Mouse (Mus musculus) fibroblast of lung, adult 2 months (primary cell): Measurements from ENCODE around the gene Tbc1d10a.

Experiments used
- DNase-seq: peaks from one replicate; pipeline ENCODE4 v3.0.0-alpha.2; 2011; ENCODE audit warnings: low read depth

Tbc1d10a gene

DNA sequence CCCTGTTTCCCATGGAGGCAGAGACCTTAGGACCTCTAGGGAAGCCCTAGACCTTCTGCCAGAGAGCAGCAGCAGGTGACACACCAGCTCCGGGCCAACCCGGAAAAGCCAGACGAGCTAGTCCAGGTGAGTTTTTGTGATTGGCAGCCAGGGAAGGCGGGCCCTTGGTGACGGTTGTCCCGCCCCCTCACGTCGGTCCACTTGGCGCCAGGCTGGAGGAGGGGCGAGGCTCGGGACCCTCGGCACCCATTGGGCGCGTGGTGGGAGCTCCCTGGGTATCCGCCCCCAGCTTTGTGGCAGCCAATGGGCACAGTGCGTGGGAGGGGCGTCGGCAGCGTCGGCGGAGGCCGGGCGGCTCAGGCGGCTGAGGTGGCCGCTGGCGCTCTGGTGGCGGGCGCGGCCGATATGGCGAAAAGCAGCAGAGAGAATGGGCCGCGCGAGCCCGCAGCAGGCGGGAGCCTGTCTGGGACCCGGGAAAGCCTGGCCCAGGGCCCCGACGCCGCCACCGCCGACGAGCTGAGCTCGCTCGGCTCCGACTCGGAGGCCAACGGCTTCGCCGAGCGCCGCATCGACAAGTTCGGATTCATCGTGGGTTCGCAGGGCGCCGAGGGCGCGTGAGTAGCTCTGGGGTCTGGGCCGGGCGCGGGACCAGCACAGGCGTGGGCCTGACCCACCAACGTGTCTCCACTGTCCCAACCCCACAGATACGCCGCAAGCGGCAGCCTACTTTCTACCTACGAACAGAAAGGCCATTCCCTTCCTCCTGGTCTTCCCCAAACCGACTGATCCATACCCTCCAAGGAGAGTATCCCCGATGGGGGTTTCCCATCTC, at the start of gene Tbc1d10a:
Gene Tbc1d10a (plus strand): TSS at position 304 of the 832 bp plus-strand sequence.
- peak; percentile 93 for DNase-seq

DNA sequence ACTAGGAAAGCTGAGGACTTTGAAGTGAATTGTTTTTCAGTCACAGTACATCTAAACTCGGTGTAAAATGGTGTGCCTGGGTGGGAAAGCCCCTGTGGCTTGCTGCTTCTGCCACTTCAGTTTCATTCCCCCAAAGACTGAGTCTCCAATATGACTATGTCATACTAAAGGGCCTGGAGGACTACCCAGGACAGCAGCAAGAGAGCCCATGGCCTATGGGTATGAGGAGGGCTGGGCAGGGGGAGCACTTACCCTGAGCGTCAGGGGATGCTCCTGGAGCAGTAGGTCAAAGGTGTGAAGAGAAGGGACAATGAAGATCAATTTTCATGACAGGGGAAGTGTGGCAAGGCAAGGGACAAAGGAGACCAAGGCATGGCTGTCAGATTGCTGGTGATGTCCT, 47.6 kb upstream of the Tbc1d10a start:
- no peak for DNase-seq

DNA sequence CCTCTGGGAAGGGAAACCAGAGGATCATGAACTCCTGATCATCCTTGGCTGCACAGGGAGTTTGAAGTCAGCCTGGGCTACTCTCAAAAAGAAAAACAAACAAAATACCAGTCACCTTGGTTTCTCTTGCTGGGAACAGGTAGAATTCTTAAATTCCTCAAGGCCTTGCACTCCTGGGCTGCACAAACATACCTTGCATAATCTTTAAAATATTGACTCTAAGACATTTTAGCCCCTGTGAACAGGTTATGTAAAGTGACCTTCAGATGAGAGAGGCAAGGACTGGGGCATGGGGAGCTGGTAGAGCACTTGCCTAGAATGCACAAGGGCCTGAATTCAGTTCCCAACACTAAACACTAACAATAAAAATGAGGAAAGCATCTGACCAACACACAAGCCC, 45.1 kb upstream of the Tbc1d10a start:
- DNase-seq: no peak

DNA sequence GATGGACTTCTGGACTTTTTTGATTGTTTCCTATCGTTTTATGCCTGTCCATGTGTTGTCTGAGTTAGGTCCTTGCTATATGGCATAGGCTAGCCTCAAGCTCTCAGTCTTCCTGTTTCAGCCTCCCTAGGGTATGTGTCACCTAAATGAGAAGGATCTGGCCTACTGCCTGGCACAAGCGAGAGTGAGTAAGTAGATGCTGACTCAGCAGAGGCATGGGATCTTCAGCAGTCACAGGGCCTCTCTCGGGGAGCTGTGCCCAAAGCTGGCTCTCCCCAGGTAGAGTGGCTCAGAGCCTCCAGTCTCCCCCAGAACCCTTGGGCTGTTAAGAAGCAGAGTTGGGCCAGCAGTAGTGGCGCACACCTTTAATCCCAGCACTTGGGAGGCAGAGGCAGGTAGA, 44.2 kb upstream of the Tbc1d10a start:
- DNase-seq: no peak

DNA sequence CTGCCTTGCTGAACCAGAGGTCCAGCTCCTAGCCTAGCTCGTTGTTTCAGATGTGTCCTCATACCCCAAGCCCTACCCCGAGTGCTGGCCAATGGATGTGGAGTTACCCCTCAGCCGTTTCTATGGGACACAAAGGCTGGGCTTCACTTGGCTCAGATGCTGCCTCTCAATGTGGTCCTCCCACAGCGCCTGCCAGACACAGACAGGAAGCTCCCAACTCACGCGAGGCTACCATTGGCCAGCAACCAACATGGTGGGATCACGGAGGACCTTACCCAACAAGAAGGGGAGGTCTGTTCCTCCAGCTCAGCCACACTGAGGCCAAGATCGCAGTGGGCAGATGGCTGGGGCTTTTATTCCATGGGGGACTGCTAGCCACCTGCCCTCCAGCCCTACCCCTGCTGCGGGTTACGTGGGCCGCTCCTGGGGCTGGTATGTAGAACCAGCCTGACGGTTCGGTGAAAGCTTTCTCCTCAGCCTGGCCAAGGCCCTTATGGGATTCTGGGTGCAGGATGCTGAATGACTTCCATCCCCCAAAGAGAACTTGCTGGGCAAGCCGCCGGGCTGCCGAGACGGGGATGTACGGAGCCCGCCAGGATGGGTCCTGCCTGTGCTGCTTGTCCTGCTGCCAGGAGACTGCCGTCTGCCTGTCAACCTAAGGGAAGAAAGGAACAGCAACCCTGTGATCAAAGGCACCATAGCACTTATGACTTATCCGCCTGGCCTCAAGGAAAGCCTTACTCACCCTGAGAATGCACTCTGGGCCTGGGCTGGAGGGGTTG, 43.1 kb upstream of the Tbc1d10a start:
- DNase-seq: no peak

DNA sequence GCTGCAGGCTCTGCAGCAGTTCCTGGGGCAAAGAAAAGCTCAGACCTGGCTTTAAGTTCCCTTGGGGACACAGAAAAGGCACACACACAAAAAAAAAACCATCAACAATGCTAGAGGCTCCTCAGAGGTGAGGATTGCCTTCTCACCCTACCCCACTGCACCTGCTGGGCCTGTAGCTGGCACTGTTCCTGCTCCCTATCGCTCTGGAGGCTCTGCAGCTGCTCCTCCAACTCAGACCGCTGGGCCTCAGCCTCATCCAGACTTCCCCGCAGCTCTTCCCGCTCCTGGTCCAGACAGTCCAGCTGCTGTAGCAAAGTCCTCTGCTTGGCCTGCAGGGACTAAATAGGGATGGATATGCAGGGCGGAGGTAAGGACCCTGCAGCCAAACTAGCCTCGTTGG, 40.2 kb upstream of the Tbc1d10a start:
- DNase-seq: no peak

DNA sequence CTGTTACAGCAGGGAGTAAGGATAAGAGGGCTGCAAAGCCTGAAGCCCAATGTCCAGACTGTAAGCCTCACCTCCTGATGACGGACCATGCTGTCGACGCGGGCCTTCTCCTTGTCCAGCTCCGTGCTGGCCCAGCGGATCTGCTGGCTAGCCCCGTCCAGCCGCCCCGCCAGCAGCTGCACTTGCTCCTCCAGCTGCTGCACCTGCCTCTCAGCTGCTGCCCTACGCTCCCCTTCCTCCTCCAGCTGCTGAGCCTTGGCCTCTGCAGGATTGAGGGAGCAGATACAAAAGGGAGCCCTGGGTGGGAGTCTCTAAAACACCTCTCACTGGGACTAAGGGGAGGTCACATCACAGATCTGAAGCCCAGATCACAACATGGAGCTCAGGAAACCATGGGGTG, 39.5 kb upstream of the Tbc1d10a start:
- no peak for DNase-seq

DNA sequence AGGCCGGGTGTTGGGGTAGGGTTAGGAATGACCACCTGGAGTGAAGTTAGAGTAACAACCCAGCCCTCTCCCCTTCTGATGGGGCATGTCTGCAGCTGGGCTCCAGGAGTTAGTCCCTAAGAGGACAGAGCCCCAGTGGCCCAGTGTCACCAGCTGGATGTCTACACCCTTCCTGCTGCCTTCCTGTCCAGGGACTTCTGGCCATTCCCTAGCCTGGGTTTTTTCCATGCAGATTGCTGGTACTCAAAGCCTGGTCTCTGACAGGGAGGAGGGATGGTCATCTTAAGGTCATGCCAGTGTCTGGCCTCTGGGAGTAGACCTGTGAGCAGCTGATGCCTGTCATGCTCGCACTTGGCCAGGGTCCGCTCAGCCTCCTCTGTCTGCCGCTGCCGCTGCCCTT, 38.5 kb upstream of the Tbc1d10a start:
- no peak for DNase-seq

DNA sequence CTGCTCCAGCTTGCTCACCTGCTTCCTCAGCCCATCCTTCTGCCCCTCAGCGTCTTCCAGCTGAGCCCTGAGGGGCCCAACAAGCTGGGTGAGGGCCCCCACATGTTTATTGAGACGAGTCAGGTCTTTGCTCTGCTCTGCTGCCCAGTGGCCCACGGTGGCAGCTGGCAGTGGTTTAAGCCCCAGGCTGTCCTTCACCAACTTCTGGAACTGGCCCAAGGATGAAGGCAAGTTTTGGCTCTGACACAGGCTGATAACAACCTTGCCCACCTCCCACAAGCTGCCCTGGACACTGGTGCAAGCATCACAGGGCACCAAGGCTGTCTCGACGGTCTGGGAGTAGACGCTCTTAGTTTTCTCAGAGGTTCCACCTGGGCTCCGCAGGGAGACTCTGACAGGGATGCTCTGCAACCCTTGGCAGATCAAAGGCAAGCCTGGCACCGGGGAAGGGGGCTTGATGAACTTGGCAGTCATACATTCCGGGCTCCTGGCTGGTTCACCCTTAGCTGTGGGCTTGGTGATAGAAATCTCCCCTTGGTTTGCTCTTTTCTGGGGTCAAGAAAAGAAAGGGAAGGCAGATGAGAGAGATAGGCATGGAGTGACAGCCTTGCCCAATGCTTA, 37.9 kb upstream of the Tbc1d10a start:
- no peak for DNase-seq

DNA sequence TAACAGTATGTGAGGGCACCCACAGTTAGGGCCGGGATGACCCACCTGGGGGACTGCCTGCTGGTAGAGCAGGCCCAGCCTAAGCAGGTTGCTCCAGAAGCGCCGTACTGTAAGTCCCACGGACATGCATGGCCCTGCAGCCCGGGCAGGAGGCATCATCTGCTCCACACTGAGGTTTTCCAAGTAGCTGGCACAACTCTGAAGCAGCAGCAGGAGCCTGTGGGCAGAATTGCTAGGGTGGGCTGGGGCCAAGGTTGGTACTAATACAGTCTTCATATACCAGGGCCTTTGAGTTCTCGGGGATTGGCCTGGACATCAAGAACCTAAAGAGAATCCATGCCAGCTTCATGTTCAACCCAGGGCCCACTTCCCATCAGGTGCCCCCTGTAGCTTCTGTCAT, 36.7 kb upstream of the Tbc1d10a start:
- DNase-seq: no peak

DNA sequence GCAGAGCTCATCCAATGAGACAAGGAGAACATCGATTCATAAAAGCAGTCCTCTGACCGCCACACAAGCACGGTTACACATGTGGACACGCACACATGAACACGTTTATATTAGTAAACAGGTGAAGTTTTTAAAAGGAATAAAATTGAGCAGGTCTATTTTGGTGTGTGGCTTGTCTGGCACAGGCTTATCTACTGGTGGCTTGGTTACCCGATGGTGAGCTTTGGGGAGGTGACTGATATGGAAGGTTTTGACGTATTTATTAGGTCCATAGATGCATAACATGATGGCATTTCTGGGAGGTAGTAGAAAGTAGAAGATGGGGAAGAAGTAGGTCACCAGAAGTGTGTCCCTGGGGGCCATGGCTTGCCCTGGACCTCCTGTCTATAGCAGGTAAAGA, 32.9 kb upstream of the Tbc1d10a start:
- DNase-seq: no peak

DNA sequence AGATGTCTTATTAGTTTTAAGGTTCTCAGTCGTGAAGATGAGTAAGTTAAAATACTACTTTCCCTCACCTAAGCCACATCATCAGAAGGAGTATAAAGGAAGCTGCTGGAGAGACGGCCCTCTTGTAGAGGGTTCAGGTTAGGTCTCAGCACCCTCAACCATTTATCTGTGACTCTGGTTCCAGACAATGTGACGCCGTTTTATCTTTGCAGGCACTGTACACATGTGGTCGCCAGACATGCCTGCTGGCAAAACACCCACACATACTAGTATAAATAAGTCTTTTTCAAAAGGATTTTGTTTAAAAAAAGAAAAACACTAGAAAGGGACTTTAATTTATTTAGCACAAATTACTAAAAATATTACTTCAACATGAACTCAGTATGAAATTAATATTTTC, 30.9 kb upstream of the Tbc1d10a start:
- DNase-seq: no peak

DNA sequence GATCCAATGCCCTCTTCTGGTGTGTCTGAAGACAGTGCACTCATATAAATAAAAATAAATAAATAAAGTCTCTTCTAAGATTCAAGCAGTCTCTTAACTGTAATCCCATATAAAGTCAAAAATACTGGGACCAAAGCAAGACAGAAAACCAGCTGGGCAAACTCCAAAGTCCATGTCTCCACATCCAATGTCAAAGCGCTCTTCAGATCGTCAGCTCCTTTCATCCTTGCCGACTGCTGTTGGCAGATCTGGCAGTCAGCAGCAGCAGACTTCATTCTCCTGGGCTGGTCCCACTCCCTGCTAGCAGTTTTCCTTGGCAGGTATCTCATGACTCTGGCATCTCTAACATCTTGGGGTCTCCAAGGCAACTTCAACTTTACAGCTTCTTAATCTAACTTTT, 27.9 kb upstream of the Tbc1d10a start:
- DNase-seq: no peak

DNA sequence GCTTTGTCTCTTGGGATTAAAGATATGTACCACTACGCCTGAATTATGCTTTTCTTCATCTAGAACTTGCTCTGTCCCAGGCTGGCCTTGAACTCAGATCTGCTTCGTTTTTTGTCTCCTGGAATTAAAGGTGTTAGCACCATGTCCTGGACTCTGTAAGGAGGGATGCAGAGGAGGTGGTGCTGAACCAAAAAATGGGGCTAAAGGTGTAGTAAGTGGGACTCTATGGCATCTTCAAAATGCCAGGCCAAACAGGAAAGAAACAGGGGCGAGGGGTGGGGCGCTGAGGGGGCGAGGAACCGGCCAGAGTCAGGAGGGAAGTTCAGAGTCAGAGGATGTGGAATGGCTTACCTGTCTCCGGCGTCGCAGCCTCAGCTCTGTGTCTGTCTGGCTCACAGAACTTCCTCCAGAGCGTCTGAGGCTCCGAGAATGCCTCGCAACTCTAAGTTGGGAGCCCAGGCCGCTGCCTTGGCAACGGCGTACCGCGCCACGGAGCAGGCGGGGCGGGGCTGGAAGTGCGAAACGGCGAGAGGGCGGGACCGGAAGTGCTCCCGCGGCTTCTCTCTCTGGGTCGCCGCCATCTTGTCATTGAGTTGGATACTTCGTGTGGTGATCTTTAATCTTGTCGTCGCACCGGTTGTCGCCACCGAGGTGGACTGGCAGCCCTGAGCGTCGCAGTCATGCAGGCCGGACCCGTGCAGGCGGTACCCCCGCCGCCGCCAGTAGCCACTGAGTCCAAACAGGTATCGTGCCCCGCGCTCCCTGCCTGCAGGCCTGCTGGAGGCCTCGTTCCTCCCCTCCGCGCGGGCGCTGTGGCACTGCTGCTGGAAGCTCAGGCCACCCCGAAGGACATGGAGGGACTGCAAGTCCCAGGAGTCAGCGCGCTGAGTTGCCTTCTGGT, 26.5 kb upstream of the Tbc1d10a start, which contains the start of the genes Ccdc157 and Sf3a1:
Gene Ccdc157 (minus strand): TSS at position 486 of the 901 bp plus-strand sequence.
Gene Sf3a1 (plus strand): TSS at position 543 of the 901 bp plus-strand sequence.
- peak; percentile 71 for DNase-seq

DNA sequence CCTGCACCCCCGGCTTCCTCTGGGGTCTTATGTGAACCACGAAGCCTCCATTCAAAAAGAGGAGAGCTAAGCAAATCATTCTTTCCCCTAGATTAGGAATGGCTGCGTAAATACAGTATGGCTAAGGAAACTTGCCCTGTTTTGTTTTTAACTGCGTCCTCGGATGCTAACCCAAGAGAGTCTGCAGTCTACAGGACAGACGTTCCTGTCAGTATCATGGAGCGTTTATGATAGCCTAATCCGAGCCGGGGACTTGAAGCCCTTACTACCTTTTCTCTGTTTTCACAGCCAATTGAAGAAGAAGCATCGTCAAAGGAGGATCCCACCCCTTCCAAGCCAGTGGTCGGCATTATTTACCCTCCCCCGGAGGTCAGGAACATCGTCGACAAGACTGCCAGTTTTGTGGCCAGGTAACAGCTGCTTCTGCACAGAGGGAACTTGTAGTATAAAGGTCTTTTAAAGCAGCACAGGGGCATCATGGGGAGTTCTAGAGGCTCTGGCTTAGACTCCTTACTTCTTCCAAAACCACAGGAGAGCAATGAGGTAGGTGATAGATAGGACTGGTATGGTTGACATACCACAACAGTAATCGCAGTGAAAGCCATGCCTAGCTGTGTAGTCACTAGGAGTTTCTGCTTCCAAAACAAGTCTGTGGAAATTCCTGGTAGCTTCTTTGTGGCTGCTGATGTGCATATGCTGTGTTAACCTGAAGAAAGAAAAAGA, 25.7 kb upstream of the Tbc1d10a start:
- DNase-seq: no peak

DNA sequence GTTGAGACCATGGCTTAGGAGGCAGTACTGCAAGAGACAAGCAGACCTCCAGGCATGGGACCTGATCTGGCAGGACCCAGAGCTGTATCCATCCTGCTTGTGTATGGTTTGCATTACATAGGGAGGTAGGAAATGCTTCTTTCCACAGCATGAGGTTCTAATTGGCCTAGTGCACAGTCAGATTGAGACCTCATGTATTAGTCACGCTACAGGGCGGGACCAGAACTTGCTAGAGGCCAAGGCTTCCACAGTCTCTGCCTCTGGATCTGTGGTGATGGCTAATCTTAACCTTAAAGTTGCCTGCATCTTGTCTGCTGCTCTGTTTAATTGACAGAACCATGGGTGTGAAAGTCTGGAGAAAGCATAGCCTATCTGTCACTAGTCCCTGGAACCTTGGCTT, 21.9 kb upstream of the Tbc1d10a start:
- no peak for DNase-seq

DNA sequence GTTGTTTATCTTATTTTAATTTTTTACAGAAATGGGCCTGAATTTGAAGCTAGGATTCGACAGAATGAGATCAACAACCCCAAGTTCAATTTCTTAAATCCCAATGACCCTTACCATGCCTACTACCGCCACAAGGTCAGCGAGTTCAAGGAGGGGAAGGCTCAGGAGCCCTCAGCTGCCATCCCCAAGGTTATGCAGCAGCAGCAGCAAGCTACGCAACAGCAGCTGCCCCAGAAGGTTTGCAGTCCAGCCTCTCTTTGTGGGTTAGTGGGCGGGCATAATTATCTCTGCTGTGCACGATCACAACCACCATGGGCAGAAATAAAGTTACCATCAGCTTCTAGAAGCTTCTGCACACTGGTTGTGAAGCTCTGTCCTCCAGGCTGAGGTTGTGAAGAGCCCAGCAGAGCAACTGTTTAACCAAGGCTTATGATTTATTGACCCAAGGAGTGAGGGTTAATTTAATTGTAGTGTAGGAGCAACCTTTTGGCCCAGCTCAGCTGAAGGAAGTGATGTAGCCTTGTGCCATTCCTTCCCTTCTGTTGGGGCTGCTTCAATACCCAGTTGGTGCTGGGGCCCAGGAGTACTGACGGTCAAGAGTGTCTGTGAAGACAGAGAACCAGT, 20.0 kb upstream of the Tbc1d10a start:
- DNase-seq: no peak

DNA sequence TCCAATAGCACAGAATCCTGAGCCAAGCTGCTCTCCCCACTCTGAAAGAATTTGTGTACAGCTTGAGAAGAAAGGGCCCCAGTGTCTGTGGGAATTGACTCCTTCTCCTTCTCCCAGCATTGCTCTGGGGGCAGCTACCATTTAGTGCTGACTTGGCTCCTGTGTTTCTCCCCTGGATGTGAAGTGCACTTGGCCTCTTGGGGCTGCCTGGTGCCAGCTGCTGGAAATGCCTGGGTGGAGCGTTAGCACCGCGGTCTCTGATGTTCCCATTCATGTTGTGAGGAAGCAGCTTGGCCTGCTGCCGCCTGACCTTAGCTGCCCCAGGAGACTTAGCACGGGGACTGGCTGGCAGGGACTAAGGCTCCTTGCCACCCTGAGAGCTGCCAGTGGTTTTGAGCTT, 12.0 kb upstream of the Tbc1d10a start:
- peak; percentile 97 for DNase-seq

DNA sequence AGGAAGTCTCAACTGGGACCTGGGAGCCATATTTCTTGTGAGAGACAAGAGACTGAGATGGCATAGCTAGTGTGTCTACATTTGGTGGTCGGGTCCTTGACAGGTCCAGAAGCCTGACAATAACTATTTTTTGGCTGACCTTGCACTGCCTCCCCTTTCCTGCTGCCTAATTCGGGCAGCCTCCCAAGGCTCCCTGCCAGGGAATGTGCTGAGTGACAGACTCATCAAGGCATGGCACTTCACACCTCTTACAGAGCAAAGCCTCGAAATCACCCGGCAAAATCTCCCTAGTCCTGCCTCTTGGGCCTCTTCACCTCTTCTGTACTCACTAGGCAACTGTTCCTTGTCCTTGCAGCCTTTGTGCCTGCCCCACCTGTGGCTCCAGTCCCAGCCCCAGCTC, 8.9 kb upstream of the Tbc1d10a start:
- no peak for DNase-seq

DNA sequence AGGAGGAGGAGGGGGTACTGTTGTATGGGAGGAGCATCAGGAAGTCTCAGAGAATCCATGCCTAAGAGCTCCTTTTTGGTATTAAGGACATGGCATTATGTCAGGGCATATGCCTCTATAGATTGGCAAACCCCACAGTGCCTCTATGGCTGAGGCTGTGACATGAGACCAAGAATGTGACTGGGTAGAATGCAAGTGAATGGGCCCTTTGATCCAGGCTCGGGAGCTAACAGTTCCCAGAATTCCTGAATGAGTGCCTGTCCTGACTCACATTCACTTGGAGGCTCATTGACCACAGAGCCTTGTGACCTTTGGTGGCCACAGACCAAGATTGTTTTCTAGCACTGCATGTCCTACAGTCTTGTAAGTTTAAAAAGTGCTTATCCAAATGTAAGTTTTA, 4.5 kb upstream of the Tbc1d10a start:
- DNase-seq: peak; percentile 88

DNA sequence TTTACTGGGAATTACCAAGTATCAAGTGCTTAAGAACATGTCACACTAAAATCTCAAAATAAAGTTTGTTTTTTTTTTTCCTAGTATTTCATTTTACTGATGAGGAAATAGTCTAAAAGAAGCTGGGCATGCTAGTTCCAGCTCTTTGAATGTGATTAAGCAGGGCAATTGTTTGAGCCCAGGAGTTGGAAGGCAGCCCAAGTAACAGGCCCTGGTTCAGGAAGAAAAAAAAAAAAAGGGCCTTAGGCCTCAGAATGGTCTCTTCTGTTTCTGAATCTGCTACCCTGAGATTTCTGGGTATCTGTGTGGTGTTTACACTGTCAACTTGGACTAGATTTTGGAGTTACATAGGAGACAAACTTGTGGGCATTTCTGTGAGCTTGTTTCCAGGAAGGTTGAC, 3.1 kb upstream of the Tbc1d10a start:
- peak; percentile 67 for DNase-seq
